Comparison of ENCODE assay signal across 13 mouse cellular contexts in genomic region chr9:15495921-15496577, GRCm38 (mm10). TPM values are rescaled to one million over a fixed set of nuclear protein-coding genes. Genes with fewer than 3 reads are reported as not detected.
DNase-seq lines count a peak whose midpoint lies in the region; ATAC-seq and TF ChIP-seq lines count a peak whose summit lies in the region.
"Had no signal": no experiment of that assay in that cellular context is flagged by ENCODE, and none has a peak within 500 bp of the region (broad histone marks: within the 10 kb centered on the region; RNA-seq: fewer than 3 reads in every experiment).

No protein-coding gene starts in this region.

- H3K4me2 ChIP-seq in CH12.LX (ENCODE audit: insufficient read depth, low read depth, poor library complexity, severe bottlenecking), result 0 out of 2 replicates have a peak overlapping the region, but pooled peaks have one; percentile 23
- H3K4me2 ChIP-seq in forebrain, postnatal 0 days (ENCODE audit: low read depth), result no peak overlapping the region

- no peak overlapping the region for H3K4me3 ChIP-seq in kidney, adult 2 months (ENCODE audit: insufficient read depth, low read depth, low read length)
- H3K4me3 ChIP-seq in CH12.LX (replicated peaks in 1 of 3; ENCODE audit: low read depth in 2 of 3, low read length in 2 of 3, poor library complexity in 1 of 3), result no peak overlapping the region
- no peak overlapping the region for H3K4me3 ChIP-seq in forebrain, postnatal 0 days (ENCODE audit: low read depth, low read length)
- H3K4me3 ChIP-seq: erythroblast, embryonic 14.5 days had no signal

- H3K36me3 ChIP-seq in kidney, adult 2 months (ENCODE audit: control insufficient read depth, insufficient read depth, low read length), result no peaks in the 10 kb centered on the region
- H3K36me3 ChIP-seq in CH12.LX (replicated peaks in 1 of 2; ENCODE audit: control insufficient read depth in 1 of 2, insufficient read depth in 1 of 2, low read length in 1 of 2), result peaks cover 0 to 32% of the 10 kb centered on the region in 2 experiments
- no peaks in the 10 kb centered on the region for H3K36me3 ChIP-seq in forebrain, postnatal 0 days (ENCODE audit: insufficient read depth)

- H3K9ac ChIP-seq in CH12.LX (ENCODE audit: insufficient read depth, low read depth), result no peak overlapping the region; the same call in 1 of the 2 replicates
- H3K9ac ChIP-seq in forebrain, postnatal 0 days, result 0 out of 2 replicates have a peak overlapping the region, but pooled peaks have one; percentile 0

- no peaks in the 10 kb centered on the region for H3K9me3 ChIP-seq in CH12.LX (replicated peaks; ENCODE audit: low read length)
- H3K9me3 ChIP-seq in forebrain, postnatal 0 days (ENCODE audit: low read length), result no peaks in the 10 kb centered on the region

- H3K79me2 ChIP-seq in CH12.LX (replicated peaks; ENCODE audit: control insufficient read depth, extremely low read depth, insufficient read depth, poor library complexity, severe bottlenecking), result peaks cover 45% of the 10 kb centered on the region

- in situ Hi-C loops in CH12.LX (cut with MboI; ENCODE audit: low pct_ligation_motif_present, low pct_unique_long_range_greater_than_20kb, low sequenced_read_pairs), result no loop called here

- H3K4me1 ChIP-seq in kidney, adult 2 months (ENCODE audit: control insufficient read depth, insufficient read depth, low read length), result peaks cover 30% of the 10 kb centered on the region
- H3K4me1 ChIP-seq in CH12.LX (ENCODE audit: control insufficient read depth in 1 of 2, insufficient read depth in 2 of 2), result peaks cover 34 to 86% of the 10 kb centered on the region in 2 experiments
- peaks cover 15% of the 10 kb centered on the region for H3K4me1 ChIP-seq in forebrain, postnatal 0 days (ENCODE audit: insufficient read depth)

- no peak for TF ChIP-seq EP300 in CH12.LX (IDR thresholded peaks at IDR 0.05; ENCODE audit: low read length)

- H3K27ac ChIP-seq in kidney, adult 2 months (ENCODE audit: insufficient read depth, low read depth, low read length), result peak overlapping the region; percentile 87
- peak overlapping the region; percentile 9; the same call in 1 of the 2 replicates for H3K27ac ChIP-seq in CH12.LX (ENCODE audit: insufficient read depth, low read depth)
- H3K27ac ChIP-seq in forebrain, postnatal 0 days (ENCODE audit: low read depth, low read length), result no peak overlapping the region

- ATAC-seq in forebrain, postnatal 0 days, result no peak

- no peaks in the 10 kb centered on the region for H3K27me3 ChIP-seq in kidney, adult 2 months (replicated peaks; ENCODE audit: control insufficient read depth, insufficient read depth, low read length)
- H3K27me3 ChIP-seq in CH12.LX (replicated peaks), result no peaks in the 10 kb centered on the region
- no peaks in the 10 kb centered on the region for H3K27me3 ChIP-seq in forebrain, postnatal 0 days (ENCODE audit: insufficient read depth, low read length)

- no peak for TF ChIP-seq POLR2A in kidney, adult 2 months (IDR thresholded peaks at IDR 0.05; ENCODE audit: low read depth, low read length)
- TF ChIP-seq POLR2A in CH12.LX (IDR thresholded peaks at IDR 0.05; ENCODE audit: low read depth, low read length), result no peak

- dilution Hi-C loops in CH12.LX (cut with MboI; ENCODE audit: extremely low pct_ligation_motif_present, extremely low pct_unique_long_range_greater_than_20kb, low sequenced_read_pairs), result no loop called here

- TF ChIP-seq CTCF in kidney, adult 2 months (conservative IDR thresholded peaks at IDR 0.05; ENCODE audit: insufficient read depth, insufficient read length, low read depth, low read length), result no peak
- no peak for TF ChIP-seq CTCF in CH12.LX (conservative IDR thresholded peaks at IDR 0.05 in 1 of 2, IDR thresholded peaks at IDR 0.05 in 1 of 2; ENCODE audit: low read depth in 2 of 2, low read length in 2 of 2)
- TF ChIP-seq CTCF in forebrain, postnatal 0 days (IDR thresholded peaks at IDR 0.05; ENCODE audit: low read depth), result no peak

- 37% methylated on average over 8 of the region's 8 CpGs for WGBS in kidney, adult 2 months
- 41% methylated on average over 8 of the region's 8 CpGs for WGBS in forebrain, postnatal 0 days

- TF ChIP-seq RAD21 in CH12.LX (IDR thresholded peaks at IDR 0.05; ENCODE audit: low read depth, low read length), result no peak

- DNase-seq in kidney, adult 2 months, result no peak
- DNase-seq in kidney, postnatal 14 days, result no peak
- DNase-seq in CH12.LX (ENCODE audit: extremely low read depth), result no peak
- peak; percentile 46 for DNase-seq in NIH3T3 (ENCODE audit: low read depth)
- DNase-seq in forebrain, postnatal 0 days, result no peak
- no peak for DNase-seq in adrenal gland, postnatal 25 days
- no peak for DNase-seq in urinary bladder, adult 2 months (ENCODE audit: low spot score)
- DNase-seq: adrenal gland, adult 8-10 months; cerebellum, adult 18-20 months; kidney, adult 18-20 months; lung, postnatal 10 days; thymus, postnatal 36 days had no signal

TF ChIP-seq in CH12.LX, 34 proteins besides CTCF, POLR2A, EP300 and RAD21:
- TF ChIP-seq CHD2 (IDR thresholded peaks at IDR 0.05; ENCODE audit: low read length) (no peak), SIN3A (IDR thresholded peaks at IDR 0.05; ENCODE audit: low read length) (no peak), NELFE (IDR thresholded peaks at IDR 0.05; ENCODE audit: low read depth, low read length) (no peak), CHD1 (IDR thresholded peaks at IDR 0.05; ENCODE audit: low read depth, low read length) (no peak)

RNA-seq across cellular contexts. Expression of gene Smco4, which starts 2.8 kb away (rescaled TPM):
- 18.5 and 32.0 TPM in 2 replicates for polyA plus RNA-seq in kidney, adult 2 months (2012; rRNA removed)
- 46.2 and 49.6 TPM in 2 replicates for total RNA-seq in CH12.LX (2012; rRNA removed)
- 24.8 and 26.9 TPM in 2 replicates for total RNA-seq in CH12.LX (2014; rRNA removed)
- polyA plus RNA-seq in CH12.LX (2012; ENCODE audit: insufficient read length, low read depth), result 64.4 and 65.6 TPM in 2 replicates
- 3.2 and 4.4 TPM in 2 replicates for total RNA-seq in forebrain, postnatal 0 days (2014; rRNA removed)
- 0.20 and 0.64 TPM in 2 replicates for polyA plus RNA-seq in forebrain, postnatal 0 days (2015; fragmentation: Nextera tagmentation; extraction: Ambion mirVana)
- 26.6 and 32.0 TPM in 2 replicates for total RNA-seq in adrenal gland, postnatal 25 days (2021)
- 14.6 and 16.8 TPM in 2 replicates for polyA plus RNA-seq in urinary bladder, adult 2 months (2012; rRNA removed)
